Mouse (Mus musculus) layer of hippocampus, postnatal 14 days (tissue): ENCODE measurements around the gene Ubald1. TPM values are rescaled to one million over a fixed set of nuclear protein-coding genes. Genes with fewer than 3 reads are reported as not detected.

Experiments
- DNase-seq, 2 experiments: peaks; one replicate each; pipeline ENCODE4 v3.0.0; 2021 to 2022; ENCODE audit warnings: low spot score in 2 of 2, mixed read lengths in 1 of 2
- total RNA-seq, 2 experiments: library from RNA; stranded (reverse); gene quantifications; 2 replicates each; pipeline ENCODE4 v1.2.3; 2021

Ubald1 gene
- total RNA-seq, 2 experiments from 2014 or later, result 80.1 to 84.6 TPM

GRCm38 (mm10) chr16:4875198-4876032 lies 4.7 kb downstream of the Ubald1 start:
- DNase-seq, result no peak

DNA sequence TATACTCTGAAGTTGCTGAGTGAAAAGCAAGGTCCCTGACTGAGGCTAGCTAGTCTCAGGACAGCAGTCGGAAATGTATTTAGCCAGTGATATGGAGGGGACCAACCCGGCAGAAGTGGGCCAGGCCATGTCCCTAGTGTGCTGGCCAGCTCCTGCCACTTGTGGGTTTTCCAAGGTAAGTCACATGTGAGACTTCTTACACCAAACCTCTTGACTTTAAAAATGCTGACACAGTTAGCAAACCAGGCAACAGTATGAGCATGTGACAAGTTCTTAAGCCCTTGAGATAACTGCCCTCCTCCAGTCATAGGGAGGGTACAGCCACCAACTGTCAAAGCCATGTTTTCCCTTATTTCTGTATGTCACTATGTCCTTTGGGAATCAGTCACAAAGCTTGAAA lies 8.2 kb downstream of the Ubald1 start:
- no peak for DNase-seq

DNA sequence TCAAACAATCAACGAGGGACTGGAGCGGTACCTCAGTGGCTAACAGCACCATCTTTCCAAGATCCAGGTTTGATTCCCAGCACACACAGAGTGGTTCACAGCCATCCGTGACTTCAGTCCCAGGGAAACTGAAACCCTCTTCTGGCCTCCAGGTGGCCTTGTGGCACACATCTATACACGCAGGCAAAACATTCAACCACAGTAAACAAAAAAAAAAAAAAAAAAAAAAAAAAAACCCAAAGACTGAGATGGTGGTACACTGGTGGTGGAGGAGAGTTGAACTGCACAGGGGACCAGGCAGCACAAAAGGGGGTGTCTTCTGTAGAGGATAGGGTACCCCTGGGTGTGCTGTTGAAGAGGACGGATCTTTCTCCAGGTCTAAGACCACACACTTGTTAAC lies 9.6 kb downstream of the Ubald1 start:
- no peak for DNase-seq

DNA sequence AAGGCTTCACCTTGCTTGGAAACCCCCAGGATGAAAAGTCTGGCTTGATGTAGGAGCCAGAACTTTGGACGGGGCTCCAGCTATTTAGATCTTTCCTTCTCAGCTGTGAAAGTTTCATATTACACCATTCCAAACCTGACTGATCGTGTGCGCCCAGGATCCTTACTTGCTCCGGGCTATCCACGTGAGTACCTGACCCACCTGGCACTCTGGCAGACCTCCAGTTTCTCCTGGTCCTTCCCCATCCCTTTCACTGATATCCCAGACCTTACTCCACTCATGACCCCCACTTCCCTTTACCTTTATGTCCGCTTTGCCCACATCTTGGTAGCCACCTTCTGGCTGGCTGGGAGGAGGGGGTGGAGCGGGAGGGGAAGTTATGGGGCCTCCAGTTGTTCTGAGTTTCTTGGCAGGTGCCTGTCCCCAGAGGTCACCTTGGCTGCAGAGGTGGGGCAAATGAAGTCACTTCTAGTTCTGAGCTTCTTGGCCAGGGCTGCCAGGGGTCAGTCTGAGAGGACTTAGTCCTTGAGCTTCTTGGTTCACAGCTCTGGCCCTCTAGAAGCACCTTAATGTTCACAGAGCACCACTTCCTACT lies 13.9 kb downstream of the Ubald1 start:
- DNase-seq, result no peak

DNA sequence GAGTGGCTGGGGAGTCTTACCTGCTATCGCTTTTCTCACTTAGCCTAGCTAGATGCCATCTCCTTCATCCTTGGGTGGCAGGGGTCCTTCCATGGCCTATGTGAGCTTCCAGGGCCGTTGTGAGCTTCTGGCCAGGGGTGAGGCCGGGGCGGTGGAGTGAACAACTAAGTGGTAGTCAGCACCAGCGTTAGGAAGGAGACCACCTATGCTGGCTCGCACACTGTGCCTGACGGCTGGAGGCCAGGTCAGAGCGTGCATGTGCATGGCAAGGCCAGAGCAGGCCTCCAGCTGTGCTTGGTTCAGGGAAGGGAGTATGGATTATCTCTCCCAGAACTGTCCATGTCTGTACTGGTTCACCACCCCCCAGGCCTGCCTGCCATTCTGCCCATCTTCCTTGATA lies 16.4 kb downstream of the Ubald1 start:
- DNase-seq, result no peak

DNA sequence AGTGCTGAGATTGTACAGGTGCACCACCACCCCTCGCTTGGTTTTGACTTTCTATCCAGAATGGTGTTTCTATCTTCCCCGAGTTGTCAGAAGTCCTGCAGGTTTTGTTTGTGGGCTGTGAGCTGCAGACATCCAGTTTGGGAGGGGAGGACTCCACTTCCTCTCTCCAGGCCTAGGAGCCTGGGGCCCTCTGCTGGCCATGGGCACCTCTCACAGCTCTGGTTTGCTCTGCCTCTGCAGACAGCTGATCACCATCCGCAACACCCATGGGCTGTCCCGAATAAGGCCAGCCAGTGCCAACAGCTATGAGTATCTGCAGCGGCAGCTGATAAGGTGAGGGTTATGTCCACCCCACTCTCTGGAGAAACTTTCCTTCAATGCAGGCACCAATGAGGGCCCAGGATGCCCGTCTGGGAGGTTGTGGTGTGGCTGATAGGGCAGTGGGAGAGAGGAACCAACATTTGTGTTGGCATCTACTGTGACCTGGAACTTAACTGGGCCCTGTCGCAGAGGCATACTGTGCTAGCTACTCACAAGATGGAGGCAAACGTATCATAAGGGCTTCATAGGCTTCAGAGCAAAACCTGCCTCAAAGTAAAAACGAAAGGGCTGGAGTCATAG lies 17.1 kb downstream of the Ubald1 start:
- peak in 1 of 2 experiments; percentile 72 for DNase-seq

DNA sequence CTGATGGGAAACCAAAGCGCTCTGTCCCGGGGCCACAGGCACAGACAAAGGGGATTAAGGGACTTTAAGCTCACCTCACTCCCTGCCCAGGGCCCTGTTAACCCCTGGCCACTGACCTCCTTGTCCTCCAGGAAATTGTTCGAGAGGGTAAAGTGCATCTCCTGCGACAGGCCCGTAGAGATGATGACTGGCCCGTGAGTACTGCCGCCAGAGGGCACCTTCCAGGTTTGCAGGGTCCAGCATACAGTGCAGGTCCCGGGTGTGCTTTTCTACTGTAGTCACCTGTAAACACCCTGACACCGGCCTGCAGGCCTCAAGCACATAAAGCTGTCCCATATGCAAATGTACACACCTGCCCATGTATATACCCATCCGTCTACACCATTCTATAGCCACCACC lies 18.7 kb downstream of the Ubald1 start:
- DNase-seq, result no peak

GRCm38 (mm10) chr16:4855046-4855650 lies 25.0 kb downstream of the Ubald1 start:
- no peak for DNase-seq

DNA sequence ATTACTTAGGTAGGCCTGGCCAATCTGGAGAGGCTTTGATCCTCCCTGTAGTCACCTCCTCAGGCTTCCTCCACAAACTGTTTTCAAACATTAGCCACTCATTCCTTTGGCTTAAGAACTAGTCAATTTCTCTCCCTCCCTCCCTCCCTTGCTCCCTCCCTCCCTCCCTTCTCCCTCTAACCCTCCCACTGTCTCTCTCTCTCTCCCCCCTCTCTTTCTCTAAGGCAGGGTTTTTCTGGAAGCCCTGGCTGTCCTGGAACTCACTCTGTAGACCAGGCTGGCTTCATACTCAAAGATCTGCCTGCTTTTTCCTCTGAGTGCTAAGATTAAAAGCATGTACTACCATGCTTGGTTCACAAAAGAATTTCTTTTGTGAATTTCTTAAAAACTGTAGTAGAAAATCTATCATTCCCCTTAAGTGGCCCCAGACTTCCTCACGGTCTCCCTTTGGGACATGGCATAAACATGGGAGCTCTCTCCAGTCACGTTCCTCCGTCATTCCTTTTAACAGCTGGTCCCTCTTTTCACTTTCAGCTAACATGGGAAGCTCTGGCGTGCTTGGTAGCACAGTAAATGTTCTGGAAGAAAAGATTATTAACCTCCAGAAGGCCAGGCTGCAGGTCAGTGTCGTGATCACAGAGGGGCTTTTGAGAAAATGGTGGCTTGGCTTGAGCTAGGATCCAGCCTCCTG lies 29.0 kb downstream of the Ubald1 start:
- no peak for DNase-seq

DNA sequence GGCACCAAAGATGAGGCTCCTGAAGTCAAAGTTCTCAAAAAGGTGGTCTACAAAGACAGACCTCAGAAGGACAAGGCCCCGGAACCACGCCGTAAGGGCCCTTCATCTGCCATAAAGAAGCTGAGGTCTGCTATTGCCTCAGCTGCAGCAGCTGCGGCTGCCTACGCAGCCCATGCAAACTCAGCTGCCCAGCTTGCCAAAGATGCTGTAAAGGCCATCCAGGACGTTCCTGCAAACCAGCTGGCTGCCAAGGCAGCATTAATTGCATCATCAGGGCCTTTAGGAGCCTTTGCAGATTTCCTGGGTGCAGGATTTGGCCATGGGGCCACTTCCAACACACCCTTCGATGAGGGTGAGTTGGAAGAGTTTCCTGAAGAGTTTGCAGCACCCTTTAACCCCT lies 29.8 kb downstream of the Ubald1 start:
- DNase-seq, result no peak

- no peak for DNase-seq
Observed at GRCm38 (mm10) chr16:4848090-4848489, 32.0 kb downstream of the Ubald1 start.

GRCm38 (mm10) chr16:4847041-4847440 lies 33.1 kb downstream of the Ubald1 start:
- no peak for DNase-seq

DNA sequence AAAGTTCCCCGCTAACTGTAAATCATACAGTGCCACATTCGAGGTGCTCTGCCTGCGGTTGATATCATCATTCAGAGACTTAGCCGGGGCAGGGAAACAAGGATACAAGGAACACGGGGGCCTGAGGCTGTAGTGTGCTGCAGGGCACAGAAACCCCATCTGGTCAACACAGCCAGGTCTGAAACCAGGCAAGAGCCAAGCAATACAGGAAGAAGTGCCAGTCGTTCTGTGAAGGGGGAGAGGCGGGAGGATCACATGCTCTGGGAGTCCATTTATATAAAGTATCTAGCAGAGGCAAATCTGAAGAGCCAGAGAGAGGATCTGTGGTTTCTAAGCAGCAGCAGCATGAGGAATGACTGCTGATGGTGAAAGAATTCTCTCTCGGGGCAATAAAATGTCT lies 39.9 kb downstream of the Ubald1 start:
- no peak for DNase-seq

- DNase-seq, result no peak
Observed at GRCm38 (mm10) chr16:4839552-4839951, 40.6 kb downstream of the Ubald1 start.

DNA sequence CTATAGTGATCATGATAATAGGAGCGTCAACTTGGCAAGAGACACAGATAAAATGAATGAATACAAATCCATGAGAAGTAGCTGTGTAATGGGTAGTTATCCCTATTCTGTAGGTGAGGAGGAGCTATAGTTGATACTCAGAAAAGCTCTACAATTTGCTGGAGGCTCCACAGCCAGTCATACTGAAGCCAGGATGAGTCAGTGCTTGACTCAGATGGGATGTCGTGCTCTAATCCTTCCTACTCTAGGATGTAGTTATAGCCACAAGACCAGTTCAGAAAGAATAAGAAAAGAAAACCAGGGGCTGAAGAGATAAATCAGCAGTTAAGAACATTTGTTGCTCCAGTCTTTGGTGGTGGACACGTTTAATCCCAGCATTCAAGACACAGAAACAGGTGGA lies 42.5 kb downstream of the Ubald1 start:
- no peak for DNase-seq

DNA sequence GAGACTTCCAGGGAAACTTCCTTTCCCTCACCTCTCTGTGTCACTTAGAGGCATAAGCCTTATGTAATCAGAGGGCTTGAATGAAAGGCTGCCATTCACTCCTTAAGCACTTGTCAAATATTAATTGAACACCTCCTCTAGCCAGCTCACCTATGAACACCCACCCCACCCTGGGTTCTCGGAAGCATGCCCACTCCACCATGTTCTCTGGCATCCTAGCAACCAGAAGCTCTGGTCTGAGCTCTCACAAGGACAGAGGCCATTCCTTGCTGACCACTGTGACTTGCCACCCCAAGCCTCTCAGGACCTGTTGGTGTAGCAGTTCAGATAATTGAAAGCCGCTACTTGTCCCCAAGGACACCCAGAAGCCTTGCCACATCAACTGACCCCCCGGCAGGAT lies 44.9 kb downstream of the Ubald1 start, which contains the start of gene 4930562C15Rik:
TSS of gene 4930562C15Rik (plus strand) at position 226 of the 400 bp plus-strand sequence.
- no peak for DNase-seq

DNA sequence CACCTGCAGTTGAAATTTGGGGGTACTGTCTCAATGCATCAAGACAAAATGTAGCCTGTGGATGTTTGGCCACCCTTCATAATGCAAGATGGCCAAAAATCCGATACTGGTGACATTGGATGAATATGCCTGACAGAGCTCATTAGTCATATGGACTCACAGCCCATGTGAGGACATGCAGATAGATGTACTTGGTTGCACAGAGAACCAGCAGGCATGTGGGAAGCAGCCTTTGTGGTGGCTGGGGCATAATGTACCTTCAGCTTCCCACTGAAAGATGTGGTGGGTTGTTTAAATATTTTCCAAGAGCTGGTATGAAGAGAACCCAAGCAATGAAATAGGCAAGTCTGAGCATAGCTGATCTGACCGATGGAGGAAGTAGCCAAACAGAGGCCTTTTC lies 46.3 kb downstream of the Ubald1 start:
- DNase-seq, result peak; percentile 11 to 42

DNA sequence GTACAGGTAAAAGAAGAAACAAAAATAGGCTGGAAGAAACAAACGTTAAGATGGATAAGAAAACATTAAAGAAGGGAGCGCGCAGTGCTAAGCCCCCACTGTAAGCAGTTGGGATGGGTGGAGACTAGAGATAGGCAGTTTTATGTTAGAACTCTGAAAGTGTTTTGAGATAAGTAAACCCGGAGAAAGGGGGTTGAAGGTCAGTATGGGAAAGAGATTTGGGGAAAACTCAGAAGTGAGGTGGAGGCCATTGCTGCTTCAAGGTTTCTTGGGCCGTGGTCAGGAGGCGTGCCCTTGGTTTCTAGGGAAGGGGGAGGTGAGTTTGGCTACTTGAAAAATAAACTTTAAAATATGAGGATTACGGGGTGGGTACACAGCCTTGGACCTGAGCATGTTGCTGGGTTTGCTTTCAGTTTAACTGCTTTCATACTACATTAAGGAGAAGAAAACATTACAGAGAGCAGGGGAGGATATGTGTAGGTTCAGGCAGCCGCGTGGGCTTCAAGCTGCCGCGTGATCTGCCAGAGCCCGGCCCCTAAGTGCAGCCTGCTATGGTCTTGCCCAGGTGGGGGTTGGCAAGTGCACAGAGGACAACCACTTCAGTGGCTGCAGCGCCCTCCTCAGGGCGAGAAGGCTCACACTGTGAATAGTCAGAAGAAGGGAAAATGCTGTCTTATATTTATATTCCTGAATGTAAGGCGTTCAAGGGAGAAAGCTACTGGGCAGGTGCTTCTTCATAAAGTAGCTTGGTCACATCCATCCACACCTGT lies 48.3 kb downstream of the Ubald1 start:
- DNase-seq, result peak; percentile 8 to 20

DNA sequence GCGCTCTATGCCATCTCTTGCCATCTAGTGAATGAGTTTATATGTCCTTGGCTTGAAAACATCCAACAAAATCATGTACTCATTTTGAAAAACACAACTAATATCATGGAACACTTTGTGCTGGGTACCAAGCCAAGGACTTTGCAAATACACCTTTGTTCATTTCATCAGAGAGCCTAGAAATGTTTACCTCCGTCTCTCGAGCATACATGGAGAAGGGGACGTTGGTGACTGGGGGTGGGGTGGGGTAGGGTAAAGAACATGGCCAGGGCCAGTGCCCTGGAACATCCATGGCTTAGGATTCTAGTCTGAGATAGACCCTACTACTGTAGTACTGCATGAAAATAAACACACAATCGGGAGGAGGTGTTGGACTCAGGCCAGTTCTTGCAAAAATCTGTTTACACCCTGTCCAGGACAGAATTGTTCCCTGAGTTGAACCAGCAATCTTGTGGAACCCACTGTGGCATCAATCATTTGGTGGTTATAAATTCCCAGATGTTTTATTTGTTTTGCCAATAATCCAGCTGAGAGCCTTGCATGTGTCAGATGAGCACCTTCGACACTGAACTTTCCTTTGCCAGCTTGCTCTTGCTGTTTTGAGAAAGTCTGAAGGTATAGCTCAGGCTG lies 50.7 kb downstream of the Ubald1 start:
- no peak for DNase-seq

GRCm38 (mm10) chr16:4827639-4828038 lies 52.5 kb downstream of the Ubald1 start:
- DNase-seq, result no peak
